In the genomic region with DNA sequence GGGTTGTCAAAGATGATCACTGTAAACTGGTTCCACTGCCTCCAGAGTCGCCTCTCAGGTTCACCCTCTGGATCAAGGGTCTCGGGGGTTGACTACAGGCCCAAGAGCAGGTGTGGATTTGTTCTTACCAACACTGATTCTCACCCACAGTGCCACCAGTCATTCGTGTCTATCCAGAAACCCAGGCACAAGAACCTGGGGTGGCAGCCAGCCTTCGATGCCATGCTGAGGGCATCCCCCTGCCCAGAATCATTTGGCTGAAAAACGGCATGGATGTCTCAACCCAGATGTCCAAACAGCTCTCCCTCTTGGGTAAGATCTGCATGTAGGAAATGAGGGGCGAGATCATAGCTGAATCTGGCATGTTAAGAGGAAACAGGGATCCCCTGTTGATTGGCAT, we compare ENCODE assay signal across 17 mouse cellular contexts.
A peak's percentile ranks its signal among the peaks of the same experiment; 100 is the strongest.
DNase-seq lines count a peak whose midpoint lies in the region.
"Had no signal": no experiment of that assay in that cellular context is flagged by ENCODE, and none has a peak within 500 bp of the region (broad histone marks: within the 10 kb centered on the region; RNA-seq: fewer than 3 reads in every experiment).

No protein-coding gene starts in this region.

- peak; percentile 45 to 60 for DNase-seq in cerebellum, postnatal 10 days
- no peak for DNase-seq in cerebellum, adult 9-11 months
- DNase-seq in cerebellum, postnatal 14 days = peak; percentile 30 to 31
- no peak for DNase-seq in cerebellum, adult 18-20 months
- DNase-seq in heart, adult 11 months = peak; percentile 73
- no peak for DNase-seq in heart, adult 8-10 months (ENCODE audit: low spot score)
- DNase-seq in left cerebral cortex, postnatal 4 days = peak; percentile 27
- no peak for DNase-seq in left cerebral cortex, adult 11 months (ENCODE audit: low spot score)
- DNase-seq: adrenal gland, adult 2 months; adrenal gland, adult 8-10 months; adrenal gland, postnatal 10 days; adrenal gland, postnatal 14 days; adrenal gland, postnatal 25 days; adrenal gland, postnatal 36 days; B cell, adult 2 months; cerebellum, adult 11 months; cerebellum, adult 11-12 months had no signal

- intact Hi-C loops in left cerebral cortex, postnatal 4 days (cut with DNase I) = no loop called here

Comparison
In these comparisons a context has a peak if more than half of its experiments do, and no peak if none do; other contexts are left out.
1. DNase-seq: peak in cerebellum, postnatal 10 days (2 of 2), cerebellum, postnatal 14 days (2 of 2), heart, adult 11 months (single experiment) and left cerebral cortex, postnatal 4 days (single experiment); none in cerebellum, adult 9-11 months (single experiment), cerebellum, adult 18-20 months (0 of 2), heart, adult 8-10 months (single experiment) and left cerebral cortex, adult 11 months (single experiment).